Mouse (Mus musculus): ENCODE measurements around the gene Etfb.

GRCm38 (mm10) chr7:43452609-43453008 is 8.7 kb downstream of the Etfb start:
- no peak for TF ChIP-seq TAL1 (IDR thresholded peaks at IDR 0.05; ENCODE audit: low read length)
- TF ChIP-seq GATA1 (IDR thresholded peaks at IDR 0.05; ENCODE audit: low read length) = no peak

Measured in erythroblast, embryonic 14.5 days (primary cell).